Mouse (Mus musculus) CH12.LX (cell line): ENCODE data around the gene Dlk1. TPM values are rescaled to one million over a fixed set of nuclear protein-coding genes. Genes with fewer than 3 reads are reported as not detected.

Source experiments
- DNase-seq: peaks from one replicate; pipeline ENCODE4 v3.0.0-alpha.2; 2013; ENCODE audit errors: extremely low read depth
- H3K27ac ChIP-seq: 2 replicates; pipeline ENCODE4 v1.5.1; 2012; ENCODE audit warnings: low read depth, mild to moderate bottlenecking, control low read depth, moderate library complexity; ENCODE audit not compliant: insufficient read depth
- H3K27me3 ChIP-seq: replicated peaks from 2 replicates; pipeline ENCODE3; 2012; ENCODE audit warnings: inconsistent platforms
- H3K36me3 ChIP-seq, 2 experiments: replicated peaks in 1 of 2; 2 replicates each; pipeline versions ENCODE3 to v1.6.1; 2012; ENCODE audit warnings: inconsistent platforms in 1 of 2, low read length in 1 of 2, mild to moderate bottlenecking in 1 of 2, mixed read lengths in 1 of 2, moderate library complexity in 1 of 2; ENCODE audit not compliant: control insufficient read depth in 1 of 2, insufficient read depth in 1 of 2
- H3K4me1 ChIP-seq, 2 experiments: 2 replicates each; pipeline ENCODE4 v1.6.1; 2012; ENCODE audit warnings: inconsistent platforms in 1 of 2, moderate library complexity in 1 of 2; ENCODE audit not compliant: insufficient read depth in 2 of 2, control insufficient read depth in 1 of 2
- H3K4me2 ChIP-seq: 2 replicates; pipeline ENCODE4 v1.6.1; 2012; ENCODE audit warnings: low read depth, mild to moderate bottlenecking, control low read depth; ENCODE audit not compliant: poor library complexity, insufficient read depth, severe bottlenecking
- H3K4me3 ChIP-seq, 3 experiments: fragments of 150-350 bp in 1 of 3; sonication (generic) in 1 of 3; replicated peaks in 1 of 3; 2 replicates each; pipeline versions ENCODE3 to v1.5.1; 2011 to 2012; ENCODE audit warnings: low read depth in 2 of 3, low read length in 2 of 3, mild to moderate bottlenecking in 2 of 3, moderate library complexity in 2 of 3, control low read depth in 1 of 3, improper control_type of control experiment in 1 of 3, inconsistent platforms in 1 of 3, mixed read lengths in 1 of 3; ENCODE audit not compliant: poor library complexity in 1 of 3
- H3K79me2 ChIP-seq: replicated peaks from 2 replicates; pipeline ENCODE4 v1.6.1; 2012; ENCODE audit warnings: mild to moderate bottlenecking, moderate library complexity; ENCODE audit not compliant: control insufficient read depth, poor library complexity, insufficient read depth, severe bottlenecking; ENCODE audit errors: extremely low read depth
- H3K9ac ChIP-seq: 2 replicates; pipeline ENCODE4 v1.6.1; 2012; ENCODE audit warnings: low read depth, mild to moderate bottlenecking, control low read depth, moderate library complexity; ENCODE audit not compliant: insufficient read depth
- H3K9me3 ChIP-seq: replicated peaks from 2 replicates; pipeline ENCODE3; 2012; ENCODE audit warnings: low read length, inconsistent platforms, mixed read lengths
- CHD1 ChIP-seq: IDR thresholded peaks from 2 replicates; pipeline ENCODE4 v1.6.1; 2012; ENCODE audit warnings: low read depth, low read length, improper control_type of control experiment, inconsistent platforms
- GABPA ChIP-seq: IDR thresholded peaks from 2 replicates; pipeline ENCODE4 v1.6.1; 2012; ENCODE audit warnings: low read depth, low read length, improper control_type of control experiment, inconsistent platforms; ENCODE audit not compliant: insufficient replicate concordance
- IRF4 ChIP-seq: IDR thresholded peaks from 2 replicates; pipeline ENCODE4 v1.6.1; 2014; ENCODE audit warnings: low read depth, mild to moderate bottlenecking, inconsistent platforms, low read length, improper control_type of control experiment
- JUN ChIP-seq: IDR thresholded peaks from 2 replicates; pipeline ENCODE4 v1.6.1; 2011; ENCODE audit warnings: low read depth, mild to moderate bottlenecking, low read length, improper control_type of control experiment, moderate library complexity; ENCODE audit not compliant: insufficient read depth
- JUND ChIP-seq: conservative IDR thresholded peaks from 2 replicates; pipeline ENCODE4 v1.6.1; 2011; ENCODE audit warnings: low read depth, low read length, improper control_type of control experiment
- KAT2A ChIP-seq: IDR thresholded peaks from 2 replicates; pipeline ENCODE4 v1.6.1; 2012; ENCODE audit warnings: low read length, improper control_type of control experiment, inconsistent platforms; ENCODE audit not compliant: insufficient replicate concordance
- MAZ ChIP-seq: IDR thresholded peaks from 2 replicates; pipeline ENCODE4 v1.6.1; 2012; ENCODE audit warnings: low read depth, mild to moderate bottlenecking, inconsistent platforms, low read length, improper control_type of control experiment, moderate library complexity
- NRF1 ChIP-seq: IDR thresholded peaks from 2 replicates; pipeline ENCODE4 v1.6.1; 2014; ENCODE audit warnings: low read depth, mild to moderate bottlenecking, inconsistent platforms, low read length, improper control_type of control experiment, moderate library complexity
- RCOR1 ChIP-seq: conservative IDR thresholded peaks from 2 replicates; pipeline ENCODE4 v1.6.1; 2012; ENCODE audit warnings: low read depth, mild to moderate bottlenecking, inconsistent platforms, low read length, improper control_type of control experiment
- SIN3A ChIP-seq: IDR thresholded peaks from 2 replicates; pipeline ENCODE4 v1.6.1; 2012; ENCODE audit warnings: low read length, improper control_type of control experiment, inconsistent platforms
- UBTF ChIP-seq: IDR thresholded peaks from 2 replicates; pipeline ENCODE4 v1.6.1; 2012; ENCODE audit warnings: low read depth, mild to moderate bottlenecking, inconsistent platforms, low read length, improper control_type of control experiment, moderate library complexity
- ZKSCAN1 ChIP-seq: IDR thresholded peaks from 2 replicates; pipeline ENCODE4 v1.6.1; 2012; ENCODE audit warnings: low read depth, inconsistent platforms, low read length, improper control_type of control experiment, borderline replicate concordance
- ZMIZ1 ChIP-seq: IDR thresholded peaks from 2 replicates; pipeline ENCODE4 v1.6.1; 2012; ENCODE audit warnings: low read depth, mild to moderate bottlenecking, inconsistent platforms, low read length, improper control_type of control experiment
- ZNF384 ChIP-seq: IDR thresholded peaks from 2 replicates; pipeline ENCODE4 v1.6.1; 2012; ENCODE audit warnings: low read depth, low read length, improper control_type of control experiment, inconsistent platforms
- dilution Hi-C: fragments of 300-500 bp; cut with MboI; formaldehyde crosslinking; loops from 2 replicates; pipeline ENCODE4 v1.14.3; 2020; ENCODE audit warnings: low sequenced_read_pairs; ENCODE audit not compliant: extremely low pct_unique_long_range_greater_than_20kb, extremely low pct_ligation_motif_present
- in situ Hi-C: fragments of 300-500 bp; cut with MboI; formaldehyde crosslinking; loops from 3 replicates; pipeline ENCODE4 v1.14.3; 2019; ENCODE audit warnings: low sequenced_read_pairs, low pct_ligation_motif_present, low pct_unique_long_range_greater_than_20kb, mixed read lengths
- polyA plus RNA-seq: library from polyadenylated mRNA; unstranded; fragments of >175 nt; gene quantifications from 2 replicates; pipeline ENCODE4 v1.2.1, GENCODE M21; 2012; ENCODE audit warnings: low read depth; ENCODE audit not compliant: insufficient read length
- total RNA-seq, 2 experiments: library from RNA; depleted of rRNA; stranded (reverse); fragments of 300-350 nt in 1 of 2; fragments of >200 nt in 1 of 2; gene quantifications; 2 replicates each; pipeline ENCODE4 v1.2.3; 2012 to 2014

The Dlk1 gene
- not detected in 2 replicates for total RNA-seq (2012; rRNA removed)
- not detected in 2 replicates for total RNA-seq (2014; rRNA removed)
- polyA plus RNA-seq = not detected in 2 replicates

- no peak within 1 kb of the TSS for H3K4me3 ChIP-seq
- no peaks in the 10 kb centered on the region for H3K79me2 ChIP-seq
- TF ChIP-seq JUN = no peak
- TF ChIP-seq RCOR1 = no peak
- TF ChIP-seq ZKSCAN1 = no peak
- TF ChIP-seq NRF1 = no peak
- no peak for TF ChIP-seq GABPA
- no peak for TF ChIP-seq KAT2A
- no peak for TF ChIP-seq UBTF
- no peak for TF ChIP-seq CHD1
- TF ChIP-seq MAZ = no peak
- no peak for TF ChIP-seq IRF4
- TF ChIP-seq JUND = no peak
- no peak for TF ChIP-seq ZMIZ1
- TF ChIP-seq ZNF384 = no peak
- no peak for TF ChIP-seq SIN3A
- in situ Hi-C loops (no loop called here), dilution Hi-C loops (no loop called here)
- H3K9ac ChIP-seq = no peak within 1 kb of the TSS
- H3K27me3 ChIP-seq = no peaks in the 10 kb centered on the region
- peaks cover 89% of the 10 kb centered on the region for H3K9me3 ChIP-seq
- H3K36me3 ChIP-seq = no peaks in the 10 kb centered on the region
- no peak within 1 kb of the TSS for H3K27ac ChIP-seq
- no peak within 1 kb of the TSS for H3K4me2 ChIP-seq
- DNase-seq = no peak
- H3K4me1 ChIP-seq = no peaks in the 10 kb centered on the region
Observed at GRCm38 (mm10) chr12:109452592-109452991, at the start of gene Dlk1. Dlk1 (plus strand) TSS chr12:109452823.

- H3K4me1 ChIP-seq = no peaks in the 10 kb centered on the region
- H3K4me3 ChIP-seq = no peak overlapping the region
- H3K27ac ChIP-seq = no peak overlapping the region
- H3K36me3 ChIP-seq = no peaks in the 10 kb centered on the region
- TF ChIP-seq NRF1 (no peak), IRF4 (no peak)
- dilution Hi-C loops (no loop called here), in situ Hi-C loops (no loop called here)
- H3K4me2 ChIP-seq = no peak overlapping the region
- H3K79me2 ChIP-seq = no peaks in the 10 kb centered on the region
- no peak for DNase-seq
- no peaks in the 10 kb centered on the region for H3K27me3 ChIP-seq
- no peak overlapping the region for H3K9ac ChIP-seq
- H3K9me3 ChIP-seq = peaks cover 78% of the 10 kb centered on the region
Observed at GRCm38 (mm10) chr12:109402943-109403342, 49.7 kb upstream of the Dlk1 start.
